Mouse (Mus musculus): ENCODE measurements around the gene Acvrl1. TPM values are rescaled to one million over a fixed set of nuclear protein-coding genes. Genes with fewer than 3 reads are reported as not detected.

Gene Acvrl1
- polyA plus RNA-seq, 1 experiment from 2014 or later, result 5.5 TPM

DNA sequence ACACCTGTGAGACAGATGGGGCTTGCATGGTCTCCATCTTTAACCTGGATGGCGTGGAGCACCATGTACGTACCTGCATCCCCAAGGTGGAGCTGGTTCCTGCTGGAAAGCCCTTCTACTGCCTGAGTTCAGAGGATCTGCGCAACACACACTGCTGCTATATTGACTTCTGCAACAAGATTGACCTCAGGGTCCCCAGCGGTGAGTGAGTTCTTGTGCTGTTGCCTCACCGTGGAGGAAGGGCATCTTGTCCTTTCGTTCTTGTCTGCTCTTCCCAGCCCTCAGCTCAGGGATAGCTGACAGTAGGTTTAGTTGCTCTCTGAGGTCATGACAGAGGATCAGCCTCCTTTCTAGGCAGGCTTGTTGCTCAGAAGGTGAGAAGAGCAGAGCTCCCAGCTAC is 65.6 kb downstream of the Acvrl1 start:
- DNase-seq (ENCODE audit: low spot score) (no peak), ATAC-seq (ENCODE audit: low FRiP score) (no peak)
- H3K36me3 ChIP-seq (ENCODE audit: control insufficient read depth, insufficient read depth, low read length), result peaks cover 24% of the 10 kb centered on the region
- H3K4me1 ChIP-seq (replicated peaks; ENCODE audit: control insufficient read depth, insufficient read depth, low read length), result no peaks in the 10 kb centered on the region
- no peaks in the 10 kb centered on the region for H3K27me3 ChIP-seq (ENCODE audit: control insufficient read depth, insufficient read depth, low read length)
- H3K9ac ChIP-seq (ENCODE audit: low read depth, low read length), result no peak overlapping the region
- WGBS, result 97% methylated on average over 6 of the region's 6 CpGs
- H3K4me2 ChIP-seq (replicated peaks; ENCODE audit: low read depth, low read length), result no peak overlapping the region
- no peak overlapping the region for H3K27ac ChIP-seq (ENCODE audit: low read depth, low read length)
- H3K4me3 ChIP-seq (ENCODE audit: low read depth, low read length), result no peak overlapping the region
- H3K9me3 ChIP-seq (ENCODE audit: control insufficient read depth, low read length), result no peaks in the 10 kb centered on the region

Other genes with a start within 250 kb of the Acvrl1 start
- not detected in 2 replicates for gene Gm47841, start 81.1 kb upstream of the Acvrl1 start, polyA plus RNA-seq (2014; fragmentation: Nextera tagmentation; extraction: Ambion mirVana)
- 1.2 and 2.1 TPM in 2 replicates for gene Fignl2, start 50.0 kb upstream of the Acvrl1 start, polyA plus RNA-seq (2014; fragmentation: Nextera tagmentation; extraction: Ambion mirVana)
- gene Ankrd33, start 12.8 kb upstream of the Acvrl1 start, polyA plus RNA-seq (2014; fragmentation: Nextera tagmentation; extraction: Ambion mirVana), result not detected in 2 replicates
- 16.2 and 17.1 TPM in 2 replicates for gene Acvr1b, start 45.5 kb downstream of the Acvrl1 start, polyA plus RNA-seq (2014; fragmentation: Nextera tagmentation; extraction: Ambion mirVana)
- 4.5 and 5.0 TPM in 2 replicates for gene Grasp, start 95.7 kb downstream of the Acvrl1 start, polyA plus RNA-seq (2014; fragmentation: Nextera tagmentation; extraction: Ambion mirVana)
- 2.2 and 2.9 TPM in 2 replicates for gene Nr4a1, start 125.7 kb downstream of the Acvrl1 start, polyA plus RNA-seq (2014; fragmentation: Nextera tagmentation; extraction: Ambion mirVana)
- gene Atg101, start 155.8 kb downstream of the Acvrl1 start, polyA plus RNA-seq (2014; fragmentation: Nextera tagmentation; extraction: Ambion mirVana), result 66.5 and 69.6 TPM in 2 replicates
- gene 6030408B16Rik, start 164.7 kb downstream of the Acvrl1 start, polyA plus RNA-seq (2014; fragmentation: Nextera tagmentation; extraction: Ambion mirVana), result 0.17 and 0.25 TPM in 2 replicates
- gene Krt80, start 241.6 kb downstream of the Acvrl1 start, polyA plus RNA-seq (2014; fragmentation: Nextera tagmentation; extraction: Ambion mirVana), result 0.09 TPM in 1 of 2 replicates, not detected in the other